Mouse (Mus musculus): ENCODE results near the gene Cbr4.
A peak's percentile ranks its signal among the peaks of the same experiment; 100 is the strongest.

The Cbr4 gene

DNA sequence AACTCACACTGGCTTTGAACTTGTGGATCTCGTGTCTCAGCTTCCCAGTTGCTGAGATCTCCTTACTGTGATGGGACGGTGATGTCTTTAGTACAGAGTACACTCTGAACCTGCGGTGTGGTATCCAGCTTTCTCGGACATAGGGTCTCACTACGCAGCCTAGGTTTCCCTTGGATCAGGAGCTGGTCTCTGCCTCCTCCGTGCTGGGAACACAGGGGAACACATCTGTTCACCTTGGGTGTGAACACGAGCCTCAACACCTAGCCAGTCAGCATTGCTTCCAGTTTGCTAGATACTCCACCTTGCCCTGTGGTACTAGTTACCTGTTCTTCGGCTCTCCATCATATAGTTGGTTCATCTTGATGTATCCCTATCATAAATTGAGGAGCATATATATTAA is 1.1 kb downstream of the Cbr4 start:
- DNase-seq (ENCODE audit: low read depth): no peak

DNA sequence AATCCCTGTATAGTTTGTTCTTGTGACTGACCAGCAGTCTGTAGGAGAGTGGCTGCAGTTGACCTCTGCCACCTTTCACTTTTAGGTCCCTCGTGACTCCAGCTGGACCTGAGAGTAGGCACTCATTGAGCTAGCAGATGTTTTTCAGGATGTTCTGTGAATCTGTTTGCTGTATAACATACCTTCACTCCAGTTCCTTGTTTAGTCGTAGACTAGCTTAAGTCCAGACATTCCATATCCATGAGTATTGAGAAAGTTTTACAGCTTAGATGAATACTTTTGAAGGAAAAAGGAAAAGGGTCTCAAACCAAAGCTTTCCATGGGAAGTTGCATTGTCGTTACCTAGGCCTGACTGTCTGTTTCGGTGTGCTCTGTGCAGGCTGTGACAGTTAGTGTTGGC is 9.6 kb downstream of the Cbr4 start:
- no peak for DNase-seq (ENCODE audit: low read depth)

DNA sequence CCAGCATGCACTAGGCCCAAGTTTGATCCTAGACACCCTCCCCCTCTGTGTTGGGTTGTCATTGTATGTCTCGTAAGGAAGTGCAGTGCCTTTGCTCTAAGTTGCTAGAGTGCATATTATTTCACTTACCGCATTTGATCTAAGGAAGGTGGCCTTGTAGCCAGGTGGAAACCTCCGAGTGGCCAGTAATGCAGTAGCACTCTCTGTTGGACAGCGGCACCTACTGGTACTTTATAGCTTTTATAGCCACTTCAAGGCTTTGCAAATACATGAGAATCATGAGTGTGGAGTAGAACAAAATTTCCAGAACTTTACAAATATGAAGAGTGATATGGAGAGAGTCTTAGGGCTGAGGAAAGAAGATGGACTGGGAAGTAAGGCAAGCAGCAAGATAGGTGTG is 11.5 kb downstream of the Cbr4 start:
- no peak for DNase-seq (ENCODE audit: low read depth)

DNA sequence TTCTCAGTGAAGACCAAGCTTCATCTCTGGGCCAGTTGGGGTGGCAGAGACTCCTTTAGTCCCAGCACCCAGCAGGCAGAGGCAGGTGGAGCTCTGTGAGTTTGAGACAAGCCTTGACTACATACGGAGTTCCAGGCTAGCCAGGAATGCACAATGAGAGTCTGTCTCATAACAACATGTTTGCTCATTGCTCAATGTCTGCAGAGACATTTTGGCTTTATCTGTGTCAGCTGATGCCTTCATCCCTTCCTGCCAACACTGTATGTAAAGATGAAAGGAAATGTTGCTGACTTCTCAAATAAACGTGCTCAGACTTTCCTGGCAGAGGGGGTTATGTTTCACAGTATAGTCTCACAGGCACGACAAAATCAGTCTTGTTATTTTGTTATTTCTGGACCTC is 13.4 kb downstream of the Cbr4 start:
- DNase-seq (ENCODE audit: low read depth): peak; percentile 25

DNA sequence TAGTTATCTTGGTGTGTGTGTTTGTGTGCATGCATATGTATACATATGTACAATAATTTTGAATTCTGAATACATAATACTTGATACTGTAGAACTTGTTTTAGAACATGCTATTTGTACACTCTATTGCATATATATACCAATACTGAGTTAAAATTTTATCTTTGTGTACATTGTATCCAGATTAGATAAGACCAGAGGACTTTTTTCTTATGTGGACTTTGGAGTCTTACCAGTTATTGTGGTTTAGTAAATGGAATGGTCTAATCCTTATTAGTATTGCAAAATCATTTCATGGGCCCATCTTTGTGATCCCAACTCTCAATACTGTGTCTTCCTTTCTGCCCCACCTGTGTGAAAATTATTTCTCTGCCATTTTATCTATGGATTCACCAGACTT is 14.7 kb downstream of the Cbr4 start:
- DNase-seq (ENCODE audit: low read depth): no peak

DNA sequence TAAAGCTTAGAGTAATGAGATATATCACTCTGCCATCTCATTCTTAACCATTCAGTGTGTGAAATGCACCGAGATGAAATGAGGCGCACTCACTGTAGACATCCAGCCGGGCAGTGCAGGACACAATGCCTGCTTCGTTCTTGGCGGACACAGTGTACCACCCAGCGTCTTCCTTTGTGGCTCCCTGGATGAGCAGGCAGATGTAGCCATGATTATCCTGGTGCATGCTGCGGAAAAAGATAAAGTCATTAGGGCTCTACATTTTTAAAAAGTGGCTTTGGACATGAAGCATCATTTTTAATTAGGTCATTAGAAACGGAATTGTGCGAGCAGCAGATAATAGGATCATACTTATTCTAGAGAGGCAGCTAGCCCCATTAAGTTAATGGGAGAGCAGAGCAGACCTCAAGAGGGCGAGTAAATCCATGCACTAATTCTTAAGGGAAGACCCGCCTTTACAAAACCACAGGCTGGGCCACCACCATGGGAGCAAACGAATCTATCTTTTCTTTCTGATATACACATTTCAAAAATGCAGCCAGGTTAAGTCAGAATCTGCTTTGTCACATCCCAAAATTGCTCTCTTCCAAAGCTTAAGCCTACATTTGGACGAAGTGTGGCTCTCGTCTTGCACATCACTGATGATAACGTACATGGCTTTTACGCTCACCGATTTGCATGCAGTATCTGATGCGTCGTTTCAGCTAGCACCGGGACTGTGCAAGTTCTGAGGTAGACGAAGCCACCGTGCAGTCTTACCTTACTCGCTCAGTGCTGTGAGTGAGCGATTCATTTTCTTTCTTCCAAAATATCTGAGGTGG is 27.8 kb downstream of the Cbr4 start:
- DNase-seq (ENCODE audit: low read depth): no peak

DNA sequence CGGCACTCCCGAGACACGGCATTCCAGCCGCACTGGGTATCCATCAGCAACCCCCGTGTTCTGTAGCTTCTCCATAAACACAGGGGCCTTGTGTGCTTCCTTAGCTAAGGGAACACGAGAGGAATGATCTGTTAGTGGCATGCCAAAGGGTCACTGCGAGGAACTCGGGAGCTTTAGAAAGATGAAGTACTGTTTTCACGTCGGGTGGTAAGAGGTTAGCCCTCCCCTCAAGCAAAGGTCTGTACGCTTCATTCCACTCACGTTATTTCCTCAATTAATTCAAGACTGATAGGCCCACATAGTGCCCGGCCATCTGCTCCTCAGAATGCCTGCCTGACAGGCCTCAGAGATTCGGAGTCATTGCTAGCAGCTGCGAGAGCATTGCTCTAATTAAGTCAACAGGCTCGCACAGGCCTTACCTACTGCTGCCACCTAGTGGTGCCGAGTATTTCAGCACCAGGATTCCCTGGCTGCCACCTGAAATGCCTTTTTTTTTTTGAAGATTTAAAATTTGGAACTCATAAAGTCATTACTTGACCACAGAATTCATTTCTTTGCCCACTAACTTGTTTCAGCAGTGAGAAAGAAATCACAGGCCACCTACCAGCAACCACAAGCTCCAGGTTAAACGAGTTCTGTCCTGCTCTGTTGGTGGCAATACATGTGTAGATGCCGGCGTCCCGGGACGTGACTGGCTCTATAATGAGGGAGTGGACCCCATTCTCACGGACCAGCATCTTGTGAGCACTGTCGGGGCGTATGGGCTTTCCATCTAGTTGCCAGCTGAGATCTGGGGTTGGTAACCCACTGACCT is 28.6 kb downstream of the Cbr4 start:
- no peak for DNase-seq (ENCODE audit: low read depth)

DNA sequence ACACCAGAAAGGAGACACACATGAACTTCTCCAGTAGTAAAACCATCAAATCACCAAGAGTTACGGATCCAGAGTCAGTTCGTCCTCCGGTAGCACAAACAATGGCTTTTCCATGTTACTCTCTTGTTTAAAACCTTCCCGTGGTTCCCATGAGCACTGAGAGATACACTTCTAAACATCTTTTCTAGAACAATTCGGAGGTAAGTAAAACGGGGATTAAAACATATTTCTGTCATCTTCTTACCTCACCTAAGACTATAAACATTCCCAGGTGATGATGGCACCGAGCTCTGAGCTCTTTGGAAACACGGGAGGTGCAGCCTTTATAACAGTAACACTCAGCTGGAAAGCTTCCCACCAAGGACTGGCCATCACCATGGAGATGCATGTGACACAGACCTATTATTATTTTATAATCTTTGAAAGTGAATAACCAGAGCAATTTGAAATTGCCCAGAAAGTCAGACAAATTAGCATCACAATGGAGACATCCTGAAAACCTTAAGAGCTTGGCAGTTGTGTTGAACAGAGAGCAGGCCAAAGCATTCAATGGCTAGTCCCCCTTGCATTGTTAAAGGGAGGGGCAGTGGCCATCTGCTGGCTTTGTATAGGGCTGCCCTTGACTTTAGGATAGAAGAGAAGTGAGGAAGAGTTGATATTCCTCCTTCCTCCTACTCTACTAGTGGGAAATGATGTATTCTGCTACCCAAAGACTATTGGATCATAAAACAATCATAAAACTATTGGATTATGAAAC is 29.4 kb downstream of the Cbr4 start:
- DNase-seq (ENCODE audit: low read depth): no peak

DNA sequence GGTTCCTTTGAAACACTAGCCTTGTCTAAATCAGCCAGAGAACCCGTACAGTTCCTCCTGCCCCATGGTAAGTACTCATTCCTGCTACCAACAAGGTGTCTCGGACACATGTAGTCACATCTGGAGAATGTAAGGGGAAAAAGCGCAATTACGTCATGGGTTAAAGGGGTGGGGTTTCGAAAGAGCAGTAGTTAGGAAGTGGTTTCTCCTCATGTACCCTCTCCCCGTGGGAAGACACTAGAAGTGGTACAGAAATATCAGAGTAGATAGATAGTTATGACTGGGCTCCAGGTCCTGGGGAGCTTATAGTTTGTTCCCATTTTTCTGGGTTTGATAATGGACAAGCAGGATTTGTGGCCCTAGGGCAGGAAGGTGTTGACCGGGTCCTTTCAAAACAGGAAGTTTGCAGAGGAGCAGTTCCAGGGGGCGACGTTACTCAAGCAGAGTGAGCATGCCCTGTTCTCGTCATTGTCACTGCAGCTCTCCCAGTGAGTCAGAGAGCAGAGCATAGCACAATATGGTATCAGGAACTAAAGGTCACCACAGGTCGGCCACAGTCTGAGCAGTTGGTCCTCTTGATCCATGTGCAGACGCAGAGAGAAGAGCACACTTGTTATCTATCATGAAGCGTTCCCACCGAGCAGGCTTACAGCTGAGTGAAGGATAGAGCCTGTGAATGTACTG is 30.1 kb downstream of the Cbr4 start:
- no peak for DNase-seq (ENCODE audit: low read depth)

DNA sequence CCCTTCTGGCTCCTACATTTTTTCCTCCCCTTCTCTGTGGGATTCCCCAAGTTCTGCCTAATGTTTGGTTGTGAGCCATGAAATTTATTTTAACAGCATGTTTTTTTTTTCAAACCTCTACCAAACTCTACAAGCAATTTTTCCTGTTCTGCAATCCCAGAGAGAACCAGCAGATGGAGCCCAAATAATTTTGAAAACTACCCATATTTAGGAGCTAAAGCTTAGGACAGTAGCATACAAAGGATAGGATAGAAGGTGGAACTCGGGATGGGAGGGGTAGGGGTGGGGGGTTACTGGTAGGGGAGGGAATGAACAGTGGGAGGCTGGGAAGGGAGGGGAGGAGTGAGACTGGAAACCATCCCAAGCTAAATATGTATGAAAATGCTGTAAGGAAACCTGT is 34.6 kb downstream of the Cbr4 start:
- DNase-seq (ENCODE audit: low read depth): no peak

DNA sequence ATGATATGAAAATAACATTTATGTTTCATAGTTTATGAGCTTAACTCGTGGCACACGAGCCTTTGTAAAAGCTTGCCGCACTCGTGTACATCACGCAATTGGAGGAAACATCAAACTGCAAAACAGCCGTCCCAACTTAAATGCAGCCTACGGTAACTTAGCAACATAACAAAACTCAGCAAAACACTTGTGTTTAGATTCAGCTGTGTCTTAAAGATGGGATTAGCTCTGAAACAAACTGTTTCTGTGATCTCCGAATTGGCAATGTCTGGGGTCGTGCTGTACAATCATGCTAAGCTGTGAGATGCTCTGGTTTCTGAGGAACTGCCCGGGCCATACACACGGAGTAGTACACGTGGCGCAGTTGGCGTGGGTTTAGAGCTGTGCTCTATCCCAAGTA is 39.5 kb downstream of the Cbr4 start:
- no peak for DNase-seq (ENCODE audit: low read depth)

DNA sequence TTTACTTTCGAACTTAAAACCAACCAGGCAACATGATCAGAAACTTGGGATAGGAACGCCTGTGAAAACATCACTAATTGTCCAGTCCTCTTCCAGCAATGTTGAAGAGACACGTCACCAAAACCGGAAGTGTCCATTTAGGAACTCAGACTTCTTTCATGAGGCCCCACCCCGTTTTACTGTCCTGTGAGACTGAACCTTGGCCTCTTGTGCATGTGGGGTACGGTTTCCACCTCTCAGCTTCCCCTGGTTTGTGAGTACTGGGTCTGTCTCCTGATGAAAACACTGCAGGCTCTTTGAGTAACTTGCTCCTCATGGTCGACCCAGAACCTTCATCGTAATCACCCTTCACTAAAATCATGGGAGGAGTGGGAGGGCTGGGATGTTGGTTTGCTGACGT is 40.7 kb downstream of the Cbr4 start:
- DNase-seq (ENCODE audit: low read depth): no peak

DNA sequence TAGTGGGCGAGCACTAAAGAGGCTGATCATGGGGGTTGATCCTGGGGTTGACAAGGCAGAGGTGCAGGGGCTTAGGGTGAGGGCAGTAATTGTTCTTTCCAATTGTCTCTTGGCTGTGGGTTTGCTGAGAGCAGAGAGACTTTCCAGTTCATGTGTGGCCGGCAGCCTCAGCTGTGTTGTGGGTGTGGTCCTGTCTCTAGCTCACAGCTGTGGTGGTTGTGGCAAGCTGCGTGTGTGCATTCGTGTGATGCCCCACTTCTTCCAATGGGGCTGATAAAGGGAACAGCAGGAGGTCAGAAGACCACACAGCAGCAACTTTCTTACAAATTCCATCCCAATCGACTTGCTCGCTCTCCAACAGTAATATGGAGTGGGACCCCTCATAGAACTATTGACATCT is 41.1 kb downstream of the Cbr4 start:
- no peak for DNase-seq (ENCODE audit: low read depth)

DNA sequence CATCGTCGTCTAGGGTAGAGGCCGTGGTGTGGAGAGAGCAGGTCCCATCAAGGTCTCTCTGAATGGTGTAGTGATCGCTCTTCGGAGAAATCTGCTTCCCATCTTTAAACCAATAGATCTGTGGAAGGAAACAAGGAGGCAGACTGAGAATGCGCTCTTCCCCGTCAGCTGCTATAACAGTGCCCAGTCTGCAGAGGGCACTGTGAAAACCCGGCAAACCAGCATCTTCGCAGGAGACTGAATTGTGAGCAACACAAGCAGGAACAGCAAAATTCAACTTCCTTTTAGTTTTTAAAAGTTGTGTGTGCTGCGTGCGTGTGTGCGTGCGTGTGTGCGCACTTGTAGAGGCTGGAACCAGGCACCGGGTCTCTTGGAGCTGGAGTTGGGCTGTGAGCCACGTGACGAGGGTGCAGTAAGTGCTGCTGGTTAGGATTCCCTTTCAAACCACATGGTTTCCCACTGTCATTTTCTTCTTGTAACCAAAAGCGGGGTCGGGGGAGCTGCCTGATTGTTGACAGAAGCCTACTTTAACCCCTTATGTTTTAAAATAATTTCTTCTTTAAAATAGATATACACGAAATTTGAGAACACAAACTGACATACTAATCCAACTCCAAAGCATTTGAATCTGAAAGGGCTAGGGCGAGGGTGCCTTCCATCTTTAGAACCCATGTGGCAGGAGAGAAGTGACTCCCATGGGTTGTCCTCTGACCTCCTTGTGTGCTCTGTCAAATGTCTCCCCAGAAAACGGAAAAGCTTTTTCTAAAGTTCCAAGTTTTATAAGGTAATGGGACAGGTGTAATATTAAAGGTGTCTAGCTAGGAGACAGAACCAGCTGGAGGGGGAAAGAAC is 44.6 kb downstream of the Cbr4 start:
- no peak for DNase-seq (ENCODE audit: low read depth)

DNA sequence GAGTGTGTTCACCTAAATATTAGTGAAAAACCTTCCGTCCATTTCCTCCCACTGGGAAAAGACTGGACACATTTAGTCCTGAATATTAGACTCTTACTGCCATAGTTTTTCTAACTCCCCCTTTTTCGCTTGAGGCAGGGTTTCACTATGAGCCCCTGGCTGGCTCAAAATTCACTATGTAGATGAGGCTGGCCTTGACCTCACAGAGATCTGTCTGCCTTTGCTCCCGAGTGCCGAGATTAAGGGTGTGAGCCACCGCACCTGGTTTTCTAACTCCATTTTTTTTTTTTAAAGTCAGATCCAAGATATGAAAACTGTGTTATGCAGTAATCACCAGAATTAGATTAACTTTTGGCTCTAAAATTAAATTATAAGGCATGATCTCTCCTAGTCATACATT is 45.3 kb downstream of the Cbr4 start:
- DNase-seq (ENCODE audit: low read depth): no peak

DNA sequence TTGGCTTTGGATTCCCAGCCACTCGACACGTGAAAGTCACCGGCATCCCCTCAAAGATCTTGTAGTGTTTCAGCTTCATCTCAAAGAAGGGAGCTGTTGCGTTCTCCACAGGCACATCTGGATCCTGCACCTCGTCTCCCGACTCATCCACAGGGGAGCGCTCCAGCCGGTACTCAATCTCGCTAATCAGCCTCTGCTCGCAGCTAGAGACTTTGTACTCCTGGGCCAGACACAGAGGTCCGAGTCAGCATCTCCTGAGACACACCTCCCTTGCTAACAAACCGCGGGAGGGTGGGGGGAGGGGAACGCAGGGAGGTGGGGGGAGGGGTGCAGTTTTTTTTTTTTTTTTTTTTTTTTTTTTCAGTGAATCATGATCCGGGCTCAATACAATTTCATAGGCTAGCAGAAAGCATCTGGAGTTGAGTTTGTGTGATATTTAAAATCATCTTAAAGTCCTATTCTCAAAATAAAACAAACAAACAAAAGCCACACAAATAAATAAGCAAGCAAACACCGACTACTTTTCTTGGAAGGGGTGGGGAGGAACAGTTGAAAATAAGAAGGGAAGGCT is 45.9 kb downstream of the Cbr4 start:
- DNase-seq (ENCODE audit: low read depth): no peak

DNA sequence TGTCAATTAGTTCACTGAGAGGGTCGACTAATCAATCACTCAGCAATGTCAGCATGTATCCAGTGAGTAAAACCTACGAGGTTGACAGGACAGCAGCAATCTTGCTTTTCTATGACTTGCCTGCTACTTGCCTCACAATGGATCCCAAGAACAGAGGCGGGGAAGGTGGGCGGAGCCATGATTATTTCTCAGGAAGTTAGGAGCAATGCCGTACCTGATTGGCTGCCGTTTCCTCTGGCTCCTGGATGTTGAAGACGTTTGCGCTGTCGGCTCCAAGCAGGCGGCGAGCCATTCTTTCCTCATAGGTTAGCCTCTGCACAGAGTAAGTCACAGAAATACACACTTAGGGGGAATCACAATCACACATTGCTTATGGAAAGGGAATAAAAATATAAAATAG is 47.9 kb downstream of the Cbr4 start:
- no peak for DNase-seq (ENCODE audit: low read depth)

DNA sequence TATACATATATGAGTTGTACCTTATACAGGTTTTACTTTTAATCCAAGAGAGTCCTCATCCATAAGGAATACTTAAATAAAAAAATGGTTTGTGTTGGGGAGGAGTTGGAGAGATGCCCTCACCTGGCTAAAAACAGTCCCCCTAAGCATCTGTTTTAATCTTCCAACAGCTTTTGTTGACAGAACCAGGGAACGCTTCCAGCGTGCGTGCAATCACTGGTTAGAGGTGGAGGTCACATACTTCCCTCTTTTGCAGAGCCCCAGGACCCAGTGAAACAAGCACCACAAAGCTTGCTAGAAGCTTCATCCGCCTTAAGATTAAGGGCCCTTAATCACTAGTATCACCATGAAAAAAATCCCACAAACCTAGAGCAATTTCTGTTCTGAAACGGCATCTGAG is 49.9 kb downstream of the Cbr4 start:
- no peak for DNase-seq (ENCODE audit: low read depth)

DNA sequence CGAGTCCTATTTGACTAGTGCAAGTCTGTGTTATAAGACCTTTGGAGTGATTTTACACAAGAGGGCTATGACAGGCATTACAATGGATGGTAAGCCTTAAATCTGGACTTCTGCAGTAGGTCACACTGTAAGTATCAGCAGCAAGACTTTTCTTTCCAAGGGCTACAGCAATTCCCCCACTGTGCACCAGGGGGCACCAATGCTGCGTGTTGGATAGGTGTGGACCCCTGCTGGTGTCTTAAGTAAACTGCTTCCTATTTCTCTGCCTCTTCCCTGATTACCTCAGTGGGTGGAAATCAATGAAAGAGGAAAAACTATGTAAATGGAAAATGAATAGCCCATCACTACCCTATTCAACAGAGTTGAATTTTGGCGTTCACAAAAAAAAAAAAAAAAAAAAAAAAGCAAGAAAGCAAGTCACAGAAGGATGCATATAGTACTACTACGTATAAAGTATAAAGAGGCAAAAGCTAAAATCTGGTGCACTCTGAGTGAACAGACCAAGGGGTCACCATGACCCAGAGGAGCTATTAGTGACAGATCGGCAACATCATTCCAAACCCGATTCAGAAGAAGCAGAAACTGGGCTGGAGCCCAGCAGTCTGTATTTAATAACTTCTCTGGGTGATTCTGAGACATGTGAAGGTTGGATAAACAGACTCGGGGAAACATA is 52.4 kb downstream of the Cbr4 start:
- peak; percentile 79 for DNase-seq (ENCODE audit: low read depth)

DNA sequence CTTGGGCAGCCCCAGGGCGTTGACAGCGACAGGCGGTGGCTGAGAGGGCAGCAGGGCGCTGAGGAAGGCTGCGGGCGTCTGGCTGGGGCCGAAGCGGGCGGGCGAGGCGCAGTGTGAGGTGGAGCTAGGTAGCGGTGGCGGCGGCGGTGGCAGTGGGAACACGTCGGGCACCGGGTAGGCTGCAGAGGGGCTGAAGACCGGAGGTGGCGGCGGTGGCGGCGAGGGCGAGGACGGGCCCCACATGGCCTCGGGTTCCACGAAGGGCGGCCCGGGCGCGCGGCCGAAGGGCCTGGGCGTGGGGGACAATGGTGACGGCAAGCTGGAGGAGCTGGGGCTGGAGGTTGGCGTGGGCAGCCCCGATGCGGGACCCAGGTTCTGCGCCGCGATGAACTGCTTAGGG is 62.1 kb downstream of the Cbr4 start:
- DNase-seq (ENCODE audit: low read depth): no peak

All from fibroblast of lung, adult 2 months (primary cell).